Mouse (Mus musculus) monocyte, adult 2 months (primary cell): ENCODE data around the gene Gucd1.
"Not testable (repeated sequence)": the region's sequence is repeated elsewhere in the genome, so short reads cannot be mapped to it uniquely, and the experiment has no call there.

Experiments
- DNase-seq, 2 experiments: peaks; one replicate each; pipeline ENCODE4 v3.0.0; 2022; ENCODE audit warnings: low spot score in 2 of 2, low read depth in 1 of 2

The Gucd1 gene

DNA sequence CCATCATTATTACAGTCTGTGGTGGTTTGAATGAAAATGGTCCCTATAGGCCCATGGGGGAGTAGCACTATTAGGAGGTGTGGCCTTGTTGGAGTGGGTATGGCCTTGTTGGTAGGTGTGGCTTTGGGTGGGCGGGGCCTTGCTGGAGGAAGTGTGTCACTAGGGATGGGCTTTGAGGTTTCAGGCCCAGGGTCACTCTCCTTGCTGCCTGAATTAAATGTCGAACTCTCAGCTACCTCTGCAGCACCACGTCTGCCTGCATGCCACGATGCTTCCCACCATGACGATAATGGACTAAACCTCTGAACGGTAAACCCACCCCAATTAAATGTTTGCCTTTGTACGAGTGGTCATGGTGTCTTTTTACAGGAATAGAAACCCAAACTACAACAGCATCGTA lies 123.0 kb downstream of the Gucd1 start:
- no peak for DNase-seq

DNA sequence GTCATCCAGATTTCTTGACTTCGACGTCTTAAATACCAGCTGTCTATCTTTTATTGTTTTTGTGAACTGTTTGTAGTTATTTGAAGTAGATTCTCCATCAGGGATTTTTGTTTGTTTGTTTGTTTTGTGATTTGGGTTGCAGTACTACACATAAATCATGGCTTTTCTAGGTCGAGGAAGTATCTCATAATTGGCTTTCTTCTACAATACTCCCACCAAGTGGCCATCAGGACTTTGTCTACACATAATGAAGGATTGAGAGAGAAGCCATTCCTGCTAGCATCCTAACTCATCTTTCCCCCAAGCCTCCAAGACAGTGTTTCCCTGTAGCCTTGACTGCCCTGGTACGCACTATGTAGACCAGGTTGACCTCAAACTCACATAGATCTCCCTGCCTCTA lies 126.9 kb downstream of the Gucd1 start:
- DNase-seq = no peak

DNA sequence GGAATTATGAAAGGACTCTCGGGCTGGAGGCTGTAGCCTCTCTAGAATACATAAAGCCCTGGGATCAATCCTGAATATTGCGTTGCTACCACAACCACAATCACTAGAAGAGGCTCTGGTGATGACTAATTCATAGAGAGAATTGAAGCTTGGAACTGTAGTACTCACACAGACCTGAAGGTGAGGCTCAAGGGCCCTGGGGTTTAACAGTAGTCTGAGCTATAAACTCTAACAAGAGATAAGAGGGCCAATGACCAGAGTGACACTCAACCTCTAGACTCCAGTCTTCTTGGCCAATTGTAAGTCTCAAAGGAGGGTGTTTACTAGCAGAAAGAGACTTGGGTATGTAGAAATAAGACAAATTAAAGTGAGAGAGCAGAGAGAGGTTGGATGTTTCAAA lies 127.6 kb downstream of the Gucd1 start:
- DNase-seq = no peak

DNA sequence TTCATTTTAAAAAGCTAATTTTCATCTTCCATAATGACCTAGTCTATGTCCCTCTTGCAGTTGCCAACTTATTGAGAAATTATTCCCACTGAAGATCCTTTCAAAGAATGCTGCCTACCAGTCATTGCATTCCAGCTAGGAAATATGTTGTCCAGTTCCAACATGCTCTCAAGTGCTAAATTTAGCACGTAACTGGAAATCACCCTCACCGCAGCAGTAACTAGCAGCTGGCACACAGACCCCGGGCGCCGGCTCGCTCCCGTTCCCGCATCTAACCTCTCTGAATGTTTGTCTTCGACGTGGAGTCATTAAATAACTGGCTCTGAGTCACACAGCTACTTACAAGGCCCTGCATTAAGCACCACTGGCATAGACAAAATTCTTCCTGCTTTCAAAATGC lies 139.1 kb downstream of the Gucd1 start:
- no peak for DNase-seq

DNA sequence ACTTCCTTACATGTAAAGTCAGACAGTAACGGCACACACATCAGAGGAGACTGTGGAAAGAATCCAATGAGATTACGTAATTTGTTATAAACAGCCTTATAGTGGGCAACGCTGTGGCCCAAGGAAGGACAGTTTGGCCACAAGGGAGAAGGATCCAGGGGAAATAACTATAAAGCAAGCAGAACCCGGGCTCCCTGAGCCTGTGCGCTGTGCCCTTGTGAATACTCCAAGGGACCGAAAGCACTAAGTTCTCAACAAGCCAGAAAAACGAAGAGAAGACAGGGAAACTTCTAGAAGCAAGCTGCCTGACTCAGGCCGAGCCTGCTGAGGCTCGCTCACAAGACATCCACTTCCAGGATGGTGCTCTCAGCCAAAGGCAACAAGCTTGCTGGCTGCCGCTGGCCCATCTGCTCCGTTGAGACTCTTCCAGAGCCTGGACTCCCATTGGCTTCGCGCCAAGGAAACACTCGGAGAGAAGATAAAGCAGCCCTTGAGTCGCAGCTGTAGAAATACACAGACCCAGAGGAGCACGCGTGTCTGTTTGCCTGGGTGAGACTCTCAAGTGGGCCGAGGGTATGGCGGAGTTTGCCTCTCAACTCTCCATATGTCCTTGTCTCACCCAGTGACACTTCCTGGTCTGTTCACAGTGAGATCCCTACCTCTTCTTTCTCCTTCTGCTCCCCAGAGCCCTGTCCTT lies 144.0 kb downstream of the Gucd1 start:
- not testable (repeated sequence) for DNase-seq

DNA sequence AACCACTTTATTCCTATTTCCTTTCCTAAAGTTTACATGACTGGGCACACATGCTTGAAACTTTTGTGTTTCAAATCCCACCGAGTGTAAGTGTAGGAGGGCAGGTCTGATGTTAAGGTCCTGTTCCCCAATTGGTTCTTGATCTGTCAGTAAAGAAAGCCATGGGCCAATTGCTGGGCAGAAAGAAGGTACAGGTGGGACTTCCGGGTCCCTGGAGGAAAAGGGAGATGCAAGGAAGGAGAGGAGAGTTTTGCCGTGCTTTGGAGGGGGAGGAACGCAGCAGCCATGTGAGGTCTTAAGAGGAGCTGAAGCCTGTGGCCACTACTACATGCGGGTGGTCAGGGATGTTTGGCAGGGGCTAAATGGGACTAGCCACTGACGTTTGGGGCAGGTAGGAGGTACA lies 152.5 kb downstream of the Gucd1 start:
- DNase-seq = no peak

DNA sequence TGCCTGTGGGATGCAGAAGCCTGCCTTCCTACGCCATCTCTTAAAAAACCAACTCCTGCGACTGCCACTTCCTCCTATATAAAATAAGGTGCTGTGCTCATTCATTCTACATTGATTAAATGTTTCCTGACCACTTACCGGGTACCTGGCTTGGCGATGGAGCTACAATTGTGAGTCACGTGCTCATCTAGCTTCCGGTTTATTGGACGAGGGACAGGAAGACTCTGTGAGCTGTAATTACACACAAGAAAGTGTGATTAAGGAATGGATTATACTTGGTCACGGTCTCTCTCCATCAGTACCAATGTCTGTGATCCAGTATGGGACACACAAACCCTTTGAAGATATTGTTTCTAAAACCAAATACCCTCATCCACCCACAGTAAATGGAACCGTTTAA lies 153.0 kb downstream of the Gucd1 start:
- DNase-seq = no peak

DNA sequence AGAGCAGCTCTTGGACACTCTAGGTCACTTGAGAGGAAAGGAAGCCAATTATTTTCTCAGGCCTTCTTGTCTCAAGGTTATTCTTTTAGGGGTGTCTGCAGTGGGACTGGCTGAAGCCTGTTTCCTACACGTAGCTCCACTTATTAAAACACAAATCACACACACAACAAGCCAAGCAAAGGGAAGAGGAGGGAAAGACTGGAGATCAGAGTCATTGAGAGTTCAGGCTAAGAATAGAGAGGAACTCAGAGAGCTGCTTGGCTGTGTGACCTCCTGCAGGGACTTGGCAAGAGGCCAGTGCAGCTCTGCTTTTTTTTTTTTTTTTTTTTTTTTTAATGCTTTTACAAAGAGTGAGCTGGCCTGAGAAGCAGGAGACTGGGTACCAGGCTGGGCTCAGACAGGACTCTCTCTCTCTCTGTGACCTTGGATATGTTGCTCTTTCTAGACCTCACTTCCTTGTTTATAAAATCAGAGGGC lies 153.5 kb downstream of the Gucd1 start:
- not testable (repeated sequence) for DNase-seq

DNA sequence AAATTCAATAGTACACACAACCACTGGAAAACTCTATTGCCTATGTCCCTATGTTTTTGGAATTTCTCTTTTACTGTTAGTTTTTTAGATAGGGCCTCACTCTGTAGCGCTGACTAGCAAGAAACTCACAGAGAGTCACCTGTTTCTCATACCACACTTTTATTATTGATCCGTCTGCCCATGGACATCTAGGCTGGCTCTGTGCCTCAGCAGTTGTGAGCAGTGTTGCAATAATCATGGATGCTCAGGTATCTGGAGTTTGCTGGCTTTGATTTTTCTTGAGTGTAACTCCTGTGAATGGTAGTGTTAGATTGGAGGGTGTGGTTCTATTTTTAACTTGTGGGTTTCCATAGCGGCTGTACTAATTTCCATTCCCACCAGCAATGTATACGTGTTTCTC lies 162.4 kb downstream of the Gucd1 start:
- DNase-seq = no peak

DNA sequence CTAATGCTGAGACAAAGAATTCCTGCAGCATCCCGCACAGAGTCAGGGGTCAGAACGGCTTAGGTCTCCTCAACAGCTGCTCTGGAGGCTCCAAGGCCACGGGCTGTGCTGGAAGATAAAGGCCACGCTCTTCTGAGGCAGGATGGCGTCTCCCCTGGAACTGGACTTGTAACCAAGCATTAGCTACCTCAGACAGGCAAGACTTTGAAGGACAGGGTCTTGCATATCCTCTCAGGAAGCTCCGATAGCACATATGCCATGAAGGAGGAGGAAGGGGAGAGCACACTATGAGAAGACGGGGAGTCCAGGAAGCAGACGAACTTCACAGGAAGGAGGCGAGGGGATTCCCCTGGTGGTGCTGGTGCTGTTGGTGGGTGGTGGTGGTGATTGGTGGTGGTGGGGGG lies 163.9 kb downstream of the Gucd1 start:
- not testable (repeated sequence) for DNase-seq

DNA sequence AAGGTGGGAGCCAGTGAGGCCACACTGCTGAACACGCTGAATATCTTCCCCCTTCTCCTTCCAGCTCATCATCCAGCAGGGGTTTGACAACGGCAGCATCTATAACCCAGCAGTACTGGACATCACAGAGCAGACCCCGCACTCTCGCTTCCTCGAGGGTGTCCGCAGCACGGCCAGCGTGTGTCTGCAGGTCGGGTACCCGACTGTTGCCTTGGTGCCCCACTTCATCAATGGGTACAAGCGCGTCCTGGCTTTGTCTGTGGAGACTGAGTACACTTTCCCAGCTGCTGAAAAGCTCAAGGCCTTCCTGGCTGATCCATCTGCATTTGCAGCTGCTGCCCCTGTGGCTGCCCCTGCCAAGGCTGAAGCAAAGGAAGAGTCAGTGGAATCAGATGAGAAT lies 165.2 kb downstream of the Gucd1 start:
- no peak for DNase-seq

DNA sequence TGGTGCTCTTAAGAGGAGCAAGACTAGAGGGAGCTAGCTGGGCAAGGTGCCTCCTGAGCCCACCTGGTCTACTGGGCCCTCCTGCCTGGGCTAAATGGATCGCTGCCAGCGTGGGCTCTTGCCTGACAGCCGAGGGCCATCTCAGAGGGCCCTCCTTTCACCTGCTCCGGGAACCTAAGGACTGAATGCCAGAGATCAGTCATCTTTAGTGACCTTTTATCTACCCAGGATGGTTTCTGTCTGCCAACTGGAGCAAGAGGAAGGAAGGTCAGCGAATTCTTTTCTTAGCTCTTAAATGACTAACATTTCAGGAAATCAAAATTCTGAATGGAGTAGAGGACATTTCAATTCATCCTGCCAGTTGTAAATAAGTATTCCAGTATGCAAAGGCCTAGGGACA lies 167.2 kb downstream of the Gucd1 start:
- DNase-seq = no peak

DNA sequence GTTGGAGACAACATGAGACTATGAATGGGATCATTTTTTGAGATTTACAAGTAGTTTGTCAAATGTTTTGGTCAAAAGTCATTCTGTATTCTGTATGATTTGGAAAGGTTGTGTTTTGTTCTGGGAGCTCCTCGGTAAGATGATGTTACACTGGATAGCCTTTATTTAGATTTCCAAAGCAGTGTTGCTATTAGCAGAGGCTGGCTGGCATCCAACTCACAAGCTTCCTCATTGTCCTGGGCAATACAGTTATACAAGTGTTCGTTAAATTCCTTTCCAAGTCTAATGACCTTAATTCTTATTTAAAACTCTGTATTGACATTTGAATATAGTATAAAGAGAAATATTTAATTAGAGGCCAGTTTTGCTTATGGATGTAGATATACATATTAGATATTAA lies 172.5 kb downstream of the Gucd1 start:
- no peak for DNase-seq

DNA sequence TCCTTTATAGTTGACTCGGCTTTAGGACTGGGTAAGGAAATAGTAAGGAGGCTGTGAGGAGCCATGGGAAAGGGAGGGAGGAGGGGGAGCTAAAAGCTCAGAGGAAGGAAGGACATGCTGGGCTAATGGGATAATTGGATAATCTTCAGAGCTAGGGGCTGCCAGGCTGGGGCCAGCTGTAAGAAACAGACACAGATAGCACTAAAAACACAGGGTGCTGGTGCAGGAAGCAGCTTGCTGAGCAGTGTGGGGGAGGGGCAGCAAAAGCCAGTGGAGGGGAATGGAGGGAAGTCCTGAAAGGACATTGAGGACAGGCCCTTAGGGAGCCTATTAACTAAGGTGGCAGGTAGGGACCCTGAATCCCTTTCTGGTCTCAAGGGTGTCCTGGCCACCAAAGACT lies 173.2 kb downstream of the Gucd1 start:
- not testable (repeated sequence) for DNase-seq

DNA sequence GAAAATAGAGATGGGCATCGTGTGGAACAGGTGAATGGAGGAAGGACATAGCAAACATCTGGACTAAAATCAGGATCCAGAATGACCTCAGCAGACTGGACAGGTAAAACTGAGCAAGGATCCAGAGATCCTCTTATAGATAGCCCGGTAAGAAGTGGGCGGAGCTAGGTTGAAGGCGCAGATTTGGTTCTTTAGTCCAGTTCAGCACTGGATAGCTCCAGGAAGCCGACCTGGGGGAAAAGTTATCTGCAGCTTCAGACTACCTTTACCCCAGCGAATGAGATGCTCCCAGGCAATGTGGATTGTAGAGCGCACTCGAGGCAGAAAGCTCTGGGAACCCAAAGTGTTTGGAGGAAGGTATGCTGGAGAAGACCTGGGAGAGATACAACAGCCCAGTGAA lies 175.8 kb downstream of the Gucd1 start:
- no peak for DNase-seq

DNA sequence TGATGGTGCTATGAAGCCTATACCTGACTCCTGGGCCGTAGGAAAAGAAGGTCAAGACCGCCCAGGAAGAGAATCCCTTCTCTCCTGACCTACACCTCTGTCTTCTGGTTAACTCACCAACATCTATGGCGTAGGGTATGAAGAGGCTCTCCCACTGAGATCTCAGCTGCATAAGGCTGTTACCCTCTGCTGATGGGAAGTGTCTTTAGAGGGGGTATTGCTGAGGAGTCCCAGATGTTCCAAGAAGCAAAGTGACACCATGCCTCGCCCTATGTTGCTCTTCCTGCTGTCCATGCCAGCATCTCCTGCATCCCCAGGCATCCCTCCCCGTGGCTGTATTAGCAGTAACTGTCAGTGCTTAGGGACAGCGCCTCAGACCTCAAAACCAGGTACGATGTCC lies 178.4 kb downstream of the Gucd1 start:
- DNase-seq = no peak

DNA sequence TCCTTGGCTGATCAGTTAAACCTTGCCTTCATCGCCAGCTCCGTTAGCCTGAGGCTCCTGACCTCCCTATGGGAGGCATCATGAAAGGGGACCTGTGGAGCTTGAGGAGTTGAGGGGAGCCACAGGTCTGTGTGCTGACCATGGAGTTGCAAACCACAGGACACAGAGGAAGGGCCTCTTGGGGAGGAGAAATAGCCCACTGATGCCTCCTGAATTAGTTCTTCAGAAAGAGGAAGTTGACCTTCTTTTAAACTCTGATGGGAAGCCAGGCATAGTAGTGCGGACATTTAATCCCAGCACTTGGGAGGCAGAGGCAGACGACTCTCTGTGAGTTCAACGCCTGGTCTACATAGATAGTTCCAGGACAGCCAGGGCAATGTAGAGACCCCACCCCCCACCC lies 178.9 kb downstream of the Gucd1 start:
- no peak for DNase-seq

DNA sequence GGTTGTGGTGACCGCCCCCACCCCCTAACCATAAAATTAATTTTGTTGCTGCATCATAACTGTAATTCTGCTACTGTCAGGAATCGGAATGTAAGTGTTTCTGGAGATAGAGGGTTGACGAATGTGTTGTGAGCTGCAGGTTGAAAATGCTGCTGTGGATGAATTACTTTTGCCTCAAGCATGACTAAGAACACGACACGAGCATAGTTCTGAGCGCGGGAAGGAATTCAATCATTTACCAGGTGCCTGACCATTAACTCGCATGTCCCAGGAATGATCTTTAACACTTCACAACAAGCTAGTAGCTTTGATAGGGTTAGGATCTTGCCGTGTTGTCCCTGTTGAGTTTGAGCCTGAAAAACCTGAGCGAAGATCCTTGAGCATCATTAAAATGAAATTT lies 180.5 kb downstream of the Gucd1 start:
- no peak for DNase-seq

DNA sequence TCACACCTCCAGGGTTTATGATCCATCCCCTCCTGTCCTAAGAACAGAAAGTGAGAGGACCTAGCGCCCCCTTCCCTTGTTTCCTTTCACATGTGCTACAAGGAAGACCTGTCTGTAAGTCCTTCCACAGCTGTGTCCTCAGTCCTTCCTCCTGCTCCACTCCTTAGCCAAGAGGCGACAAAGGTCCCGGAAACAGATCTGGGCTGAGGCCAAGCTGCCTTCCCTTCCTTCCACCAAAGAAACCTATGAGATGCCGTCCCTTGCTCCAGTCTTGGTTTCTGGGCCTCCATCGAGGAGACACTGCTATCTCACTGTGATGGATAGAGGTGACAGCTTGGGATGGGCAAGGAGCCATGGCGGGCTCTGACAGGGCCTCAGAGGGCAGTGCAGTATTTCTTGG lies 182.7 kb downstream of the Gucd1 start:
- DNase-seq = no peak

DNA sequence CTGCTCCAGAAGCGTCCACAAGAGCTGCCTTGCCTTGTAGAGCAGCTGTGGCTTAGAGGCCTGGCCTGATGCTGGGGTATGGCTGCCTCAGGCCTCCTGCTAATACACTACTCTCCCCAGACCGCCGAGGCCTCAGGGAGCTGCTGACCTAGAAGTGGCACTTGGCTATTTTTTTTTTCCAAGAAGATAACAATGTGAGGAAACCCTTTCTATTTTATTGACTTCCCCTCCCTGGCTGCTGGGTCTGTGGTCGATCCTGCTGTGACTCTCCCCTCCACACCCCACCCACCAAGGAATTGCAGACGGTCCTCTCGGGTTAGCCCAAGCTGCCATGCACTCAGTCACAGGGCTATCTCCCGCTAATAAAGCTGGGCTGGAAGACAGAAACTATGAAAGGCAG lies 183.6 kb downstream of the Gucd1 start:
- no peak for DNase-seq

DNA sequence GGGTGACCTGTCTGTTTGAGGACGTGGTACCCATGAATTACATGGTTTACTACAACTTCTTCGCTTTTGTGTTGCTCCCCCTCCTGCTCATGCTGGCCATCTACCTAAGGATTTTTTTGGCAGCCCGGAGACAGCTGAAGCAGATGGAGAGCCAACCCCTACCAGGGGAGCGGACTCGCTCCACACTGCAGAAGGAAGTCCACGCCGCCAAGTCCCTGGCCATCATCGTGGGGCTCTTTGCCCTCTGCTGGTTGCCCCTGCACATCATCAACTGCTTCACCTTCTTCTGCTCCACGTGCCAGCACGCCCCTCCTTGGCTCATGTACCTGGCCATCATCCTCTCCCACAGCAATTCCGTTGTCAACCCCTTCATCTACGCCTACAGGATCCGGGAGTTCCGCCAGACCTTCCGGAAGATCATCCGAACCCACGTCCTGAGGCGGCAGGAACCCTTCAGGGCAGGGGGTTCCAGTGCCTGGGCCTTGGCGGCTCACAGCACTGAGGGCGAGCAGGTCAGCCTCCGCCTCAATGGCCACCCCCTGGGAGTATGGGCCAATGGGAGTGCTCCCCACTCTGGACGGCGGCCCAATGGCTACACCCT lies 184.5 kb downstream of the Gucd1 start:
- no peak for DNase-seq

DNA sequence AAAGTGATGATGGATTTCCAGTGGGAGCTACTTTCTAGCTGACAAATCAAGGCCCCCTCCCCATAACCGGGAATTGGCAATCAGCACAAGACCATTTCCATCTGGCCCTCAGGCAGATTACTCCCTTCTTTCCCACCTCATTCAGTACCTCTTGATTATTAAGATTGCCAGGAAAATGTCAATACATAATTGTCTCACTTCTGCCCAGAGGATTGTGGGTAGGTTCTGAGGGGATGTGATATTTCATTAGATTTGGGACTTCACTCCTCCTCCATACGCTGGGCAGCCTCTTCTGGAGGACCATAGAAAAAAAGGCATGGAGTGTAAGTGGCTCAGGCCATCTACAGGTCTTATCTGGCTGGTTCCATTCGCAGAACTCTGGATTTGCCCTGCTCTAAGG lies 185.5 kb downstream of the Gucd1 start:
- DNase-seq = no peak

DNA sequence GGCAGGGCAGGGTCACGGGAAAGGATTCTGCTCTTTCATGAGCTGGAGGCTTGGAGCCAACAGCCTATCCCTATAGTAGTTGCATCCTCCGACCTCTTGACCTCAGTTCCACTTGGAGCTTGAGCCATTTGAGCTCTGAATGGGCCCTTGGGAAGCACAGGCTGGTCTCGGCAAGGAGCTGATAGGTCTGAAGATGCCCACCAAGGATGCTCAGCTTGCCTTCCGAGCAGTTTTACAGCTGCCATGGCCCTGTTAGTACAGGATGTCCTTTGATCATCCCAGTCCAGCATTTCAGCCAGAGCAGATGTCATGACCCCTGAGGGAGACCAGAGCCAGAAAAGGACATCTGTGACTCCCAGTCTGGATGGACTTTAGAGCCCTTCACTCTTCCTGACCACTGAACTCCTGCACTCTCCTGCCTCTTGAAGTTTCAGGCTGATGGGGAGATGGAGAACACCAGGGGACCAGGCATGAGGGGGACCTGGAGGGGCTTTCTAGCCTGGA lies 189.5 kb downstream of the Gucd1 start:
- DNase-seq = no peak
